Mouse (Mus musculus) heart, embryonic 14.5 days (tissue): ENCODE data around the gene 9030612E09Rik. TPM values are rescaled to one million over a fixed set of nuclear protein-coding genes. Genes with fewer than 3 reads are reported as not detected.

Experiments used
- ATAC-seq: fragments of 200-750 bp; cut with Nextera tagmentation; 2 replicates; pipeline ENCODE4 v1.8.0; 2017; ENCODE audit warnings: low read depth, moderate TSS enrichment; ENCODE audit not compliant: insufficient number of reproducible peaks, insufficient read depth, low FRiP score
- H3K27ac ChIP-seq, 2 experiments: fragments of 200-500 bp in 1 of 2; fragments of 300-500 bp in 1 of 2; sonication (generic) in 1 of 2; replicated peaks in 1 of 2; 2 replicates each; pipeline ENCODE4 v1.5.1; 2012 to 2014; ENCODE audit warnings: low read depth in 2 of 2, low read length in 2 of 2, control low read depth in 1 of 2, mild to moderate bottlenecking in 1 of 2, mixed read lengths in 1 of 2; ENCODE audit not compliant: control insufficient read depth in 1 of 2, insufficient read depth in 1 of 2
- H3K27me3 ChIP-seq: fragments of 300-500 bp; sonication (generic); 2 replicates; pipeline ENCODE4 v1.6.1; 2014; ENCODE audit warnings: mild to moderate bottlenecking, low read length, control low read depth; ENCODE audit not compliant: control insufficient read depth, insufficient read depth
- H3K36me3 ChIP-seq: fragments of 300-500 bp; sonication (generic); 2 replicates; pipeline ENCODE4 v1.6.1; 2014; ENCODE audit warnings: mild to moderate bottlenecking, control low read depth, low read length, mixed read lengths; ENCODE audit not compliant: control insufficient read depth, insufficient read depth
- H3K4me1 ChIP-seq, 2 experiments: fragments of 200-500 bp in 1 of 2; fragments of 300-500 bp in 1 of 2; sonication (generic) in 1 of 2; 2 replicates each; pipeline ENCODE4 v1.6.1; 2012 to 2014; ENCODE audit warnings: low read length in 2 of 2, control low read depth in 1 of 2, mixed read lengths in 1 of 2; ENCODE audit not compliant: control insufficient read depth in 2 of 2, insufficient read depth in 2 of 2
- H3K4me2 ChIP-seq: fragments of 300-500 bp; sonication (generic); 2 replicates; pipeline ENCODE4 v1.6.1; 2014; ENCODE audit warnings: mild to moderate bottlenecking, low read length
- H3K4me3 ChIP-seq, 2 experiments: fragments of 200-500 bp in 1 of 2; fragments of 300-500 bp in 1 of 2; sonication (generic) in 1 of 2; 2 replicates each; pipeline ENCODE4 v1.5.1; 2012 to 2014; ENCODE audit warnings: low read length in 2 of 2, mild to moderate bottlenecking in 2 of 2, control low read depth in 1 of 2, low read depth in 1 of 2, moderate library complexity in 1 of 2; ENCODE audit not compliant: control insufficient read depth in 1 of 2, insufficient read depth in 1 of 2
- H3K9ac ChIP-seq: fragments of 300-500 bp; sonication (generic); 2 replicates; pipeline ENCODE4 v1.6.1; 2014; ENCODE audit warnings: mild to moderate bottlenecking, low read length
- H3K9me3 ChIP-seq: fragments of 300-500 bp; sonication (generic); 2 replicates; pipeline ENCODE4 v1.6.1; 2016; ENCODE audit warnings: low read length, control low read depth; ENCODE audit not compliant: control insufficient read depth
- WGBS: fragments of 180-500 bp; shearing (Covaris S2); extraction: QIAGEN DNeasy Blood & Tissue Kit; methylation state at CpG from one replicate; pipeline ENCODE4 v1.1.7; 2014; 5-methylcytosine and 5-hydroxymethylcytosine counted together
- polyA plus RNA-seq: library from polyadenylated mRNA; unstranded; fragments of >200 nt; fragmentation: Nextera tagmentation; extraction: Ambion mirVana; gene quantifications from 2 replicates; pipeline ENCODE4 v1.2.1, GENCODE M21; 2014

The 9030612E09Rik gene
- polyA plus RNA-seq, 1 experiment from 2014 or later, result 0.55 TPM

DNA sequence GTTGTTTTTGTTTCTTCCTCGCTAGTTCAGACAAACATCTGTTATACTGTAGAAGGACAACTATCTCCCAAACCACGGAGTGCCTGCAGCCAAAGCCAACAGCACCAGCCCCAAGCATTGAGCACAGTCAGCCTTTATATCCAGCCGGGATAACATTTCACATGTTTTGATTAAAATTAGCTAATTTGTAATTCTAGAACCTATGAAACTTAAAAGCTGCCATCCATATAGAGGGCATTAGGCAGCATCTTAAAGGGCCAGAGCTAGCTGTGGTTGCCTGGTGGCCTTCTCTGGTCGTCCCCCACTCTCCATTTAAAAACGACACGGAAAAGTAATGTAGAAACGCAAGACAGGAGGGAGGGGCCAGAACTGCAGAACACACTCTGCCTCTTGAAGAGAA is 2.4 kb upstream of the 9030612E09Rik start:
- ATAC-seq, result no peak
- peaks cover 6 to 19% of the 10 kb centered on the region in 2 experiments for H3K4me1 ChIP-seq
- H3K4me3 ChIP-seq, result peak overlapping the region in 1 of 2 experiments; percentile 85; a peak in 2 of 4 replicates
- WGBS, result 20% methylated on average over 7 of the region's 7 CpGs
- H3K9me3 ChIP-seq, result no peaks in the 10 kb centered on the region
- H3K36me3 ChIP-seq, result no peaks in the 10 kb centered on the region
- no peak overlapping the region; a peak in 1 of 4 replicates for H3K27ac ChIP-seq
- H3K4me2 ChIP-seq, result peak overlapping the region; percentile 94
- H3K9ac ChIP-seq, result peak overlapping the region; percentile 47; the same call in 1 of the 2 replicates
- H3K27me3 ChIP-seq, result peaks cover 12% of the 10 kb centered on the region

DNA sequence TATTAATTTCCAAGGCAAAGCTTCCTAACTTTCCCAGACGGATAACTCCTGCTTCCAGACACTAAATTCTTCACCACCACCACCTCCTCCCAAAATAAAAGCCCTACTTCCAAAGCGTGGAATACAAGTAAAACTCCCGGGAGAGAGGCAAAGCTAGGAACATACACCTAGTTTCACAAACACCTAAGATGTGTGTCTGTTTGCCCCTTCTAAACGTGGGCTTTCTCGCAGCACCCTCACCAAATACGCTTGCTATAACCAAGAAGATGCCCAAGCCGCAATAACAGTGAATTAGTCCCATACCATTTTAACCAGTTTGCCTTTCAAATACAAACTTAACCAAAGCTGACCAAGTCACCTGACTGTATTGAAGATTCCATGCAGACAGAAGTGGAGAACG is 1.9 kb upstream of the 9030612E09Rik start:
- Histone ChIP-seq H3K27ac (0 out of 4 replicates have a peak overlapping the region, but pooled peaks of 1 of the 2 experiments have one; percentile 73), H3K36me3 (no peaks in the 10 kb centered on the region), H3K4me2 (peak overlapping the region; percentile 94), H3K9me3 (no peaks in the 10 kb centered on the region), H3K4me1 (peaks cover 6 to 19% of the 10 kb centered on the region in 2 experiments), H3K27me3 (peaks cover 12% of the 10 kb centered on the region), H3K4me3 (peak overlapping the region; percentile 82 to 85; a peak in 3 of 4 replicates), H3K9ac (peak overlapping the region; percentile 84)
- no peak for ATAC-seq
- 12% methylated on average over 8 of the region's 8 CpGs for WGBS

GRCm38 (mm10) chr10:43173141-43173827 is 1.2 kb upstream of the 9030612E09Rik start:
- Histone ChIP-seq H3K4me1 (peaks cover 6 to 19% of the 10 kb centered on the region in 2 experiments), H3K36me3 (no peaks in the 10 kb centered on the region), H3K9me3 (no peaks in the 10 kb centered on the region), H3K27me3 (peaks cover 12% of the 10 kb centered on the region), H3K4me3 (peak overlapping the region; percentile 82 to 85), H3K9ac (peak overlapping the region; percentile 84), H3K27ac (peak overlapping the region; percentile 35 to 73; a peak in 3 of 4 replicates), H3K4me2 (peak overlapping the region; percentile 94)
- under 1% methylated on average over 53 of the region's 53 CpGs for WGBS
- peak; percentile 37 for ATAC-seq

- H3K4me3 ChIP-seq, result peak overlapping the region; percentile 82 to 85
- ATAC-seq, result no peak
- H3K9ac ChIP-seq, result peak overlapping the region; percentile 84
- H3K4me1 ChIP-seq, result peaks cover 6 to 19% of the 10 kb centered on the region in 2 experiments
- H3K36me3 ChIP-seq, result no peaks in the 10 kb centered on the region
- H3K9me3 ChIP-seq, result no peaks in the 10 kb centered on the region
- H3K27ac ChIP-seq, result peak overlapping the region in 1 of 2 experiments; percentile 73; a peak in 2 of 4 replicates
- peaks cover 12% of the 10 kb centered on the region for H3K27me3 ChIP-seq
- H3K4me2 ChIP-seq, result peak overlapping the region; percentile 94
- WGBS, result under 1% methylated on average over 33 of the region's 38 CpGs
Measured at GRCm38 (mm10) chr10:43173828-43174325, 627 bp upstream of the 9030612E09Rik start.

DNA sequence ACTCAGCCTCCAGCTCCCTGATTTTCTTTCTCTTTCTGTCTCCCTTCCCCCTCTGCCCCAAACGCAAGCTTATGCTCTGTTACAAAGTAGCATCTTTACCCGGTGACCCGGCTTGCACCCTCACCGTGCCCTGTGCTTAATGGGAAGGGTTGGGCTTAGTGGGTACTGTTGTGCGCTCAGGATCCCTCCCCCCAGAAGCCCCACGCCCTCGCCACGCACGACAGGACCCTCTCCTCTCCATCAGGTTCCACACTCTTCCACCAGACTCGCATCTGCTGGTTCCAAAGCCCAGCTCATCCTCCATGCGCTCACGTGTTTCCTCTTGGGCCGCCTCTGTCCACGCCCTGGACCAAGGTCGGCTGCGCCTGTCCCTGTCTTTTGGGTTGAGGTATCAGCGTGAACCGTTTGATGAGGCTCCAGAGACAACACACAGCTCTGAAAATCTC is 675 bp downstream of the 9030612E09Rik start:
- H3K9me3 ChIP-seq, result no peaks in the 10 kb centered on the region
- ATAC-seq, result peak; percentile 6; the same call in 1 of the 2 replicates
- H3K27me3 ChIP-seq, result peaks cover 12% of the 10 kb centered on the region
- 3% methylated on average over 18 of the region's 18 CpGs for WGBS
- peak overlapping the region; percentile 94 for H3K4me2 ChIP-seq
- H3K4me3 ChIP-seq, result peak overlapping the region; percentile 82 to 85
- peak overlapping the region; percentile 4 to 73; a peak in 1 of 4 replicates for H3K27ac ChIP-seq
- H3K36me3 ChIP-seq, result no peaks in the 10 kb centered on the region
- peak overlapping the region; percentile 84 for H3K9ac ChIP-seq
- peaks cover 6 to 19% of the 10 kb centered on the region in 2 experiments for H3K4me1 ChIP-seq

- Histone ChIP-seq H3K27me3 (peaks cover 8% of the 10 kb centered on the region), H3K9me3 (no peaks in the 10 kb centered on the region), H3K4me1 (peaks cover 6 to 9% of the 10 kb centered on the region in 2 experiments), H3K9ac (no peak overlapping the region), H3K4me2 (no peak overlapping the region; the same call in 1 of the 2 replicates), H3K27ac (no peak overlapping the region), H3K4me3 (no peak overlapping the region), H3K36me3 (no peaks in the 10 kb centered on the region)
- WGBS, result 25% methylated on average over 5 of the region's 5 CpGs
- ATAC-seq, result no peak
Measured at GRCm38 (mm10) chr10:43180313-43180912, 5.9 kb downstream of the 9030612E09Rik start.

- Histone ChIP-seq H3K9me3 (no peaks in the 10 kb centered on the region), H3K36me3 (no peaks in the 10 kb centered on the region), H3K9ac (no peak overlapping the region), H3K27me3 (no peaks in the 10 kb centered on the region), H3K4me3 (no peak overlapping the region), H3K27ac (no peak overlapping the region), H3K4me1 (no peaks in the 10 kb centered on the region), H3K4me2 (no peak overlapping the region)
- no peak for ATAC-seq
- 88% methylated on average over 2 of the region's 2 CpGs for WGBS
Measured at GRCm38 (mm10) chr10:43200206-43200605, 25.7 kb downstream of the 9030612E09Rik start.
